Mouse (Mus musculus) liver, postnatal 0 days (tissue): ENCODE measurements at regions not wholly inside any gene's neighbourhood (a gene's known extent, or its start where the extent isn't known, plus 50 kb on each side); places are given as distances from the start of the nearest gene placed in this dataset.
A peak's percentile ranks its signal among the peaks of the same experiment; 100 is the strongest.

Experiments used
- ATAC-seq: fragments of 200-750 bp; cut with Nextera tagmentation; 2 replicates; pipeline ENCODE4 v1.8.0; 2017; ENCODE audit warnings: mild to moderate bottlenecking, moderate library complexity
- DNase-seq: peaks from one replicate; pipeline ENCODE4 v3.0.0-alpha.2; 2016
- H3K27ac ChIP-seq: fragments of 300-500 bp; sonication (generic); 2 replicates; pipeline ENCODE4 v1.5.1; 2014; ENCODE audit warnings: antibody characterized with exemption, moderate library complexity, mild to moderate bottlenecking, low read depth
- H3K27me3 ChIP-seq: fragments of 300-500 bp; sonication (generic); 2 replicates; pipeline ENCODE4 v1.6.1; 2014; ENCODE audit warnings: low read length, control low read depth, mixed read lengths; ENCODE audit not compliant: insufficient read depth
- H3K36me3 ChIP-seq: fragments of 300-500 bp; sonication (generic); replicated peaks from 2 replicates; pipeline ENCODE4 v1.6.1; 2014; ENCODE audit warnings: mild to moderate bottlenecking, control low read depth, low read length, moderate library complexity, mixed read lengths; ENCODE audit not compliant: insufficient read depth
- H3K4me1 ChIP-seq: fragments of 300-500 bp; sonication (generic); 2 replicates; pipeline ENCODE4 v1.6.1; 2014; ENCODE audit warnings: antibody characterized with exemption, mild to moderate bottlenecking, control low read depth; ENCODE audit not compliant: insufficient read depth
- H3K4me2 ChIP-seq: fragments of 300-500 bp; sonication (generic); 2 replicates; pipeline ENCODE4 v1.6.1; 2014; ENCODE audit warnings: low read depth, mild to moderate bottlenecking, low read length, moderate library complexity, mixed read lengths
- H3K4me3 ChIP-seq: fragments of 300-500 bp; sonication (generic); 2 replicates; pipeline ENCODE4 v1.5.1; 2014; ENCODE audit warnings: low read depth, low read length
- H3K9ac ChIP-seq: fragments of 300-500 bp; sonication (generic); replicated peaks from 2 replicates; pipeline ENCODE4 v1.6.1; 2014; ENCODE audit warnings: mild to moderate bottlenecking, moderate library complexity
- H3K9me3 ChIP-seq: fragments of 300-500 bp; sonication (generic); 2 replicates; pipeline ENCODE4 v1.6.1; 2016; ENCODE audit warnings: mild to moderate bottlenecking, control low read depth, low read length, mixed read lengths
- CTCF ChIP-seq: sonication (generic); IDR thresholded peaks from 2 replicates; pipeline ENCODE4 v1.5.1; 2016; ENCODE audit warnings: antibody characterized with exemption, low read depth
- EP300 ChIP-seq: IDR thresholded peaks from 2 replicates; pipeline ENCODE4 v1.6.1; 2016; ENCODE audit warnings: antibody characterized with exemption, low read depth, mild to moderate bottlenecking
- WGBS: fragments of 180-500 bp; shearing (Covaris S2); extraction: QIAGEN DNeasy Blood & Tissue Kit; methylation state at CpG from one replicate; pipeline ENCODE4 v1.1.7; 2014; ENCODE audit not compliant: insufficient replicate concordance; 5-methylcytosine and 5-hydroxymethylcytosine counted together

DNA sequence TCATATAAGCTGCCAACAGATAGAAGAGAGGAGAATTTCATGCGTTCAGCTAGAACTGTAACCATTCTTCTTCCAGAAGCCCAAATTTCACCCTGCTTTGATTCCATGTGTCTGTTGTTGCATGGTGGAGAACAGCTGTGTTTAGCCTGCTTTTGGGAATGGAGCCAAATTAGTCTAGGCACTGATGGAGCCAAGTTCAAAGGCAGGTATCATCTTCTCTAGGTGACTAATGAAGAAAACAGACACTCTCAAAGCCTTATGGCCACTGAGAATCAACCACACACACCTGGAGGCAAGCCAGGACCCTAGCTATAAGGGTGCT is 531.5 kb upstream of the A1bg start:
- Histone ChIP-seq H3K4me2 (no peak overlapping the region), H3K9me3 (no peaks in the 10 kb centered on the region), H3K4me3 (no peak overlapping the region), H3K9ac (no peak overlapping the region), H3K4me1 (no peaks in the 10 kb centered on the region), H3K27ac (no peak overlapping the region), H3K36me3 (no peaks in the 10 kb centered on the region), H3K27me3 (no peaks in the 10 kb centered on the region)
- no peak for ATAC-seq
- 58% methylated on average over 1 of the region's 1 CpGs for WGBS
- TF ChIP-seq CTCF, result no peak
- no peak for TF ChIP-seq EP300
- no peak for DNase-seq

DNA sequence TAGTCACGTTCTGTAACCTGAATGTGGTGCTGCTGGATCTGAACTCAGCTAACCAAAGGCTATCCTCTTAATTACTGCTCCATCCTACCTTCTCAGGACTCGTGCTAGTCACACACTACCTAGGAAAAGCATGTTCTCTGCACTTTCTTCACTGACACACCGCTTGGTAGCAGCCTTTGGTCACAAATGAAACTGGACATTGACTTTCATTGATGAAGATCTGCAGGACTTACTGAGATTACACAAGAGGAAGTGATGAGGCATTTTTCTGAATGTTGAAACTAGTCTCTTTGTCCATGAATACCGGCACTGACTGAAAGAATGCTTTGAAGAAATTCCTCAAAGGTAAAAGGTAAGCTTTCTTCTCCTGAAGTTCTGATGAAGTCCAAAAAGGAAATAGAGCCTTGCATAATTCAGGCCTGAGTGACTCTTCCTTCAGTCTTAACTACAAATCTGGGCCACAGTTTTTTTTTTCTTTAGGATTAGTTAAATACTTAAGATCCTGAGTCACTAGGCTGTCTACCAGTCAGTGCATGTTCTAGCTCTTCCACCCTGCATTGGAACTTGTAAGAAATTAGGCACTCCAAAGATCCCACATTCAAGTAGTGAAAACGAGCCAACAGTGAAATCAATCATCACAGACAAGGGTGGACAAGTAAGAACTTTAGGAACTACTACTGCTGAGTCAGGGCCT is 531.0 kb upstream of the A1bg start:
- Histone ChIP-seq H3K9me3 (no peaks in the 10 kb centered on the region), H3K27ac (no peak overlapping the region), H3K9ac (no peak overlapping the region), H3K4me1 (no peaks in the 10 kb centered on the region), H3K36me3 (no peaks in the 10 kb centered on the region), H3K27me3 (no peaks in the 10 kb centered on the region), H3K4me2 (no peak overlapping the region), H3K4me3 (no peak overlapping the region)
- ATAC-seq (0 out of 2 replicates have a peak, but pooled peaks have one; percentile 33), DNase-seq (no peak)
- TF ChIP-seq CTCF (peak; percentile 31), EP300 (peak; percentile 31; the same call in 1 of the 2 replicates)
- 48% methylated on average over 5 of the region's 5 CpGs for WGBS

DNA sequence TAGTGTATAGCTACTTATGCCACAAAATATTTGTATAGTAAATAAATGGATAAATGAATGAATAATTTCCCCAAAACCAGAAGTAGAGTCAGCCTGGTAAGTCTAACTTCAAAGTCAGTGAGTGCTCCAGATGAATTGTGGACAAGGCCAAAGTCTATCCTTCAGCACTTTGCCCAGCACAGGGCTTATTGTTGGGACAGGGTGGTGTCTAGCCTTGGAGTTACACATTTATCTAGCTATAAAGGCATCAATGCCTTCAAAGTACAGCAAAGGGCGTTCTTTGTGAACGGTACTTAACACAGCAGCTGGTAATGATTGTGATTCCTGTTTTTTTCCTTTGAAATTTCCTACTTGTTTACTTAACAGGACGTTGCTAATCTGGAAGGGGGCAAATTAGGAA is 527.4 kb upstream of the A1bg start:
- Histone ChIP-seq H3K4me3 (no peak overlapping the region), H3K36me3 (no peaks in the 10 kb centered on the region), H3K4me1 (no peaks in the 10 kb centered on the region), H3K4me2 (no peak overlapping the region), H3K9ac (no peak overlapping the region), H3K9me3 (no peaks in the 10 kb centered on the region), H3K27ac (no peak overlapping the region), H3K27me3 (no peaks in the 10 kb centered on the region)
- WGBS, result 33% methylated on average over 3 of the region's 3 CpGs
- DNase-seq, result no peak
- TF ChIP-seq EP300, result no peak
- no peak for TF ChIP-seq CTCF
- ATAC-seq, result no peak

DNA sequence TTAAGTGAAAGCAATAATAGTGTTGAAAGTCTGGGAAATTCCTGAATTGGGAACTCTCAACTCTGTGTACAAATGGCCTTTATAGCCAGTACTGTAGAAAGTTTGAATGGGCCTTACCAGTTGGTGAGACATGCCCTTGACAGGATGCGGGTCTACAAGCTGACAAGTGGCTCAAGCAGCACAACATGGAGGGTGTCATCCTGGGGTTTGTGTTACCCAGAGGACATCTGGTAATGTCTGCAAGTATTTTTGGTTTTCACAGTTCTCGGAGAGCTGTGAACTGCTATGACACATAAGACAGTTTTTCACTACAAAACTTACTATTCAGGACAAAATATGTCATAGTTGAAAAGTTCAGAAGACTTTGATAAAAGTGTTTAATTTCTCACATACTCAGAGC is 525.7 kb upstream of the A1bg start:
- no peak for ATAC-seq
- H3K4me1 ChIP-seq, result no peaks in the 10 kb centered on the region

DNA sequence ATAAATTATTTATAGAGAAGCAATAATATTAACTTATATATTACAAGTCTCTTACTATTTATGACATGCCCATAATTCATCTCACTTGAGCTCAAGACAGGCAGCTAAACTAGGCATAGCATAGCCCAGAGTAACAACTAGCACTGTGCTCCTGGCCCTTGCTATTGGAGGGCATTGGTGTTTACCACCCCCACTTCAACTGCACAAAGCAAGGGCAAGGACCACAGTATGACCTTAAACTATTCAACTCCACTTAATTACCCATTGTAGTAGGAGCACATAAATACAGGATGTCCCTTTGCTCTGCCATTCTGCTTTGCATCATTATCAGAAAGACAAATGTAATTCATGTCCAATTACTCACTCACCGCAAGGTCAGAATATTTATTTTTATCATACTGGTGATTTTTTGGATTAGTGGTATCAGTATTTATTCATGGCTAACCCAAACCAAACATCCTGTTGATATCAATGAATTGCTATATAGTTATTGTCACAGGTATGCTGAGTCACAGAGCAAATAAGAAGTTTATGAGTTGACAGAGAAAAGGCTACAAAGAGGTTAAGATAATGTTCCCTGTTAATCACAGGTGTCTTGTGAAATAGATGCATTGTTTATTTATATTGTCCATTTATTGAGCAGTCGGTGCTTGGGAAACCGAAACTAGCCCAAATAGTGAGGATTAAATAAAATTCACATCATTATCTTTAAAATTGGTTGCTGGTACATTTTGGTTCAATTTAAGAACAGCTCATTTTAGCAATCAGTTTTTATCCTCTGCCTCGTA is 523.4 kb upstream of the A1bg start:
- no peaks in the 10 kb centered on the region for H3K36me3 ChIP-seq
- no peaks in the 10 kb centered on the region for H3K27me3 ChIP-seq
- DNase-seq (no peak), ATAC-seq (no peak)
- TF ChIP-seq EP300, result no peak
- no peak for TF ChIP-seq CTCF
- 73% methylated on average over 4 of the region's 4 CpGs for WGBS
- H3K4me2 ChIP-seq, result no peak overlapping the region
- H3K4me1 ChIP-seq, result no peaks in the 10 kb centered on the region
- H3K9me3 ChIP-seq, result no peaks in the 10 kb centered on the region
- no peak overlapping the region for H3K27ac ChIP-seq
- no peak overlapping the region for H3K9ac ChIP-seq
- no peak overlapping the region for H3K4me3 ChIP-seq

More for the DNA sequence above, 525.7 kb upstream of the A1bg start:
- no peaks in the 10 kb centered on the region for H3K36me3 ChIP-seq
- WGBS, result 82% methylated on average over 2 of the region's 2 CpGs
- TF ChIP-seq EP300 (no peak), CTCF (no peak)
- no peak overlapping the region for H3K4me2 ChIP-seq
- H3K27me3 ChIP-seq, result no peaks in the 10 kb centered on the region
- H3K9me3 ChIP-seq, result no peaks in the 10 kb centered on the region
- no peak for DNase-seq
- no peak overlapping the region for H3K4me3 ChIP-seq
- H3K9ac ChIP-seq, result no peak overlapping the region
- H3K27ac ChIP-seq, result no peak overlapping the region

DNA sequence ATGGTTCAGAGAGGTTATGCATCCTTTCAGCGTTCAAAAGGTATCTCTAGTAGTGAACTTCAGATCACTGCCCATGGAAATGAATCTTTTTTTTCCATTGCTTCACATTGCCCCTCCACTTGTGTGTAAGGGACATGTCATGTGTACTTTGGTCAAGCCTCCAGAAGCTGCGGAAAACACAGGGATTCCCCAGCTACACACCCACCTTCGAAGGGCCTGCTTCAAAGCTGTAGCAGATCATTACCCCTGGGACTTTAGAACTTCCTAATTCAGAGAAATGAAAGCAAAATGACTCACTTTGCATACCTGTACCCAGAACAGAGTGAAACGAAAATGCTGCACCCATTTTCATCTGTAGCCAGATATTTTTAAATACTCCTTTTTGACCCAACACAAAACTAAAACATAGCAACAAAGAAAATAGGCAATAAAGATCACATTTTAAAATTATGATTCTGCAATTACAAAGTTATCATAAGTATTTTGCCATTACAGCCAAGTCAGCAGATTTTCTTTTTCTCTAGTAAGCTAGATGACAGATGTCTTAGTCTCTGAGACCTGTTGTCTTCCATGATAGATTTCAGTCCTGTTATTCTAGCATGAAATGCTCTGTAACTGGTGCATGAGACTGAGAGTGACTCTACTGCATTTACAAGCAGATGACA is 519.1 kb upstream of the A1bg start:
- Histone ChIP-seq H3K4me3 (no peak overlapping the region), H3K9me3 (no peaks in the 10 kb centered on the region), H3K27me3 (no peaks in the 10 kb centered on the region), H3K4me1 (no peaks in the 10 kb centered on the region), H3K9ac (no peak overlapping the region), H3K27ac (no peak overlapping the region), H3K4me2 (no peak overlapping the region), H3K36me3 (no peaks in the 10 kb centered on the region)
- no peak for ATAC-seq
- no peak for DNase-seq
- WGBS, result 62% methylated on average over 4 of the region's 4 CpGs
- TF ChIP-seq EP300 (no peak), CTCF (no peak)
